Mouse (Mus musculus): ENCODE measurements around the gene Sirpa.

The Sirpa gene

DNA sequence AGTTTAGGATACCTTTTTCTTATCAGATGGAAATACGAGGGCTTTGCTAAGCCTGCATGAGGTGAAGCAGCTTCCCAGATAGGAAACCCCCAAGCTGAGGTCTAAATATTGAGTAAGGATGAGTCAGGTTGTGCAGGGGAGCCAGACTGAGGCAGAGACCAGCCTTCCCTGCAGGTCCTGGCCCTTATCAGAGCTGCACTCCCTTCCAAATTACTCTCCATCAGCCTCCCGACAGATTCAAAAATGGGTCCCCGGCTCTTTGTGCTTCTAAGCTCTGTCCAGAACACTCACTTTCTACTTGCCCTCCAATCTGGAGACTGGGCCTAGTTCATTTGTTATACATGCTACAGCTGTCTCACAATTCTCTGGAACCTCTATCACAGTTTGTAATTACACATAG is 41.3 kb downstream of the Sirpa start:
- DNase-seq (ENCODE audit: low spot score) = no peak

DNA sequence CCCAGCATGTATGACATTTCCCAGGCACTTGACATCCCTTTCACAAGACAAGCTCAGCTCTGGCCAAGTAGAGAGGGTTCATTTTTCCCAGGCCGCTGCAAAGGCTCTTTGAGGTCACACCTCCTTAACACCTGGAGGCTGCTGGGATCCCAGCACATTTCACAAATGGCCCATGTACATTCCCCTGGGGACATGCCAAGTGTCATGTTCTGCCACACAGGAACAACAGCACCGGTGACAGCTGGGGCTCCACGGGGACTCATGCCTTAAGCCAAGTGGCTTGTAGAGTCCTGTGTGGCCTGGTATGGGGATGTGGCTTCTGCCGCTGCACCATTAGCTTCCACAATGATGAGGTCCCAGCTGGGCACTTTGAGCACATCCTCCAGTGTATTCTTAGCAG is 60.0 kb downstream of the Sirpa start:
- no peak for DNase-seq (ENCODE audit: low spot score)

DNA sequence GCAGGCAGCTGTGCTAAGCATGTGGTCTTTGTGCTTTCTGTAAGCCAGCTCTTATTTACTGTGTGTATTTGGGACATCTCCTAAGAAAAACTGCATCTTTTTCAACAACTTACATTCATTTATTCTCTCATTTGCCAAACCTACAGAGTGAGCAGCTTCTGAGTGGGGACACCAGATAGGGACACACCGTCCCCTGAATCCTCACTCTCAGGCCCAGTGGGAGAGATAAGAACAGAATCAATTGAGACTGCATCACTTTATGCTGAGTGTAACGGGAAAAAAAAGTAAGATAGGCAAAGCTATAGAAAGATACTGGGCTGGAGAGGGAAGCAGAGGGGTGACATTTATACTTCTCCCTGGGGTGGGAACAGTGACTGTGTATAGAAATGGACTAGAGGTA is 61.0 kb downstream of the Sirpa start:
- DNase-seq (ENCODE audit: low spot score) = no peak

DNA sequence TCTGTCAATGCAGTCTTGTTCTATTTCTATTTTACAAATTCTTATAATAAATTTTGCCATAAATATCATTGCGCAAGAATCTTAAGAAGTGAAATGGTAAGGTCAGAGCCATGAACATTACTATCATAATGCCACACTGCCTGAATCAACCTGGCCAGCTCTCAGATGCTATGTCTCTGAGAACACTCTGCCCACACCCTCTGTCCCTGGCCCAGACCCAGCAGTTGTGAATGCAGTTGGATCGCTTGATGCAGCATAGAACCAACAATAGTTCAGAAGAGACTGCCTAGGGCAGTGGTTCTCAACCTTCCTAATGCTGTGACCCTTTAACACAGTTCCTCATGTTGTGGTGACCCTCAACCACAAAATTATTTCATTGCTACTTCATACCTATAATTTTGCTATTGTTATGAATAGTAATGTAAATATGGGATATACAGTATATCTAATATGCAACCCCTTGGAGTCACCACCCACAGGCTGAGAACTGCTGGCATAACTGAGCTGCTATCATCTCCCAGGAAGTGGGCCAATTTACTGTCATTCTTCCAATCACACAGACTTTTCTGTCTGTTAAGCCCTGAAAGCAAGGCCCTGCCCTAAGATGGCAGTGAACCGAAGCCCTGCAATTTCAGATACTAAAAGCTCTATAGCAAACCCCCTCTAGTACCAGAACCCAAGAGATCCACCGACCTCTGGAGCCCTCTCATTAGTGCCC is 61.8 kb downstream of the Sirpa start:
- DNase-seq (ENCODE audit: low spot score) = no peak

DNA sequence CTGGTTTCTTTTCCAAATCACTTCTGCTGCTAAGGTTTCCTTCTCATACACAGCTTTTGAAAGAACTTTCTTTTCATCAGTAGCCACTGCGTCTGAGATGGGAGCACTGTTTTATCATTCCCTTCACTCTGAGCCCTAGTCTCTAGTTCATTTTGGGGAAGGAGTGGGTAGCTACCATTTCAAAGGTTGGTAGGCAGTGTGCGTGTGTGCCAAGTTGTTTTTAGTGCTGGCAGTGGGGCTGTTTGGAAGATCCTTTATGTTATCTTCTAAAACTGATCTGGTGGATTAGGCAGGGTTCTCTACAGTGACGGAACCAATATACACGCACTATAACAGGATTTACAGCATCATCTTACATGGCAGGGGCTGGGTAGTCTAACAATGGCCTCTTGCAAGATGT is 62.4 kb downstream of the Sirpa start:
- no peak for DNase-seq (ENCODE audit: low spot score)

DNA sequence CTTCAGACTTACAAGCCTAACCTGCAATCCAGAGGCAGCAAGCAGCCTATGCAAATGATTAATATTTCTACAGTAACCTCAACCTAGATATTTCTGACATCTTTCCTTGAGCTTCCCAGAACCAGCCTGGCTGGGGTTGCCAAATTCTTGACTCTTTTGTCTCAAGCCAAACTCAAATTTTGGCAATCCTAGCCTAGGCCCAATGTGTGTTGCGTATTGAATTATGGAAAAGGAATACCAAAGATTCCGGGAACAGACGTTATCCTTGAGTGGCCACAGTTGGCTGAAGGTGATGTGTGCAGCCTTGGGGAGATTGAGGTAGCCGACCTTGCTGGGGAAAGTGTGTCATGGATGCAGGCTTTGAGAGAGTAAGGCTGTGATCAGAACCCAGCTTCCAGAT is 66.2 kb downstream of the Sirpa start:
- no peak for DNase-seq (ENCODE audit: low spot score)

DNA sequence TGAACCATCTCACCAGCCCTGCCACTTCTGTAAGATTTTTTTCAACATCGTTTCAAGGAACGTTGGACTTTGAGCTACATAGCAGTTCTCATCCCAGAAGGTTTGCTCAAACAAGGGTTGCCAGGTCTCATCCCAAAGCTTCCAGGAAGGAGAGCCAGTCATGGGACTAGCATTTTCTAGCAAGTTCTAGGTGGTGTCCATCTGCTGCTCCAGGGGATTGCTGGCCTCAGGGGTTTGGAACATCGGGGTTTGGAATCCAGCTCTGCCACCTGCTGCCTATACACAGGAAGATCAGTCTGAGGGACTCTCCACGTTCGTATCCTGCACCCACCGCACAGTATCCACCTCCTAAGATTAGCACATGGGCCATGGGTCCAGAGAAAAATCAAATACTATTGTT is 67.4 kb downstream of the Sirpa start:
- peak; percentile 11 for DNase-seq (ENCODE audit: low spot score)

DNA sequence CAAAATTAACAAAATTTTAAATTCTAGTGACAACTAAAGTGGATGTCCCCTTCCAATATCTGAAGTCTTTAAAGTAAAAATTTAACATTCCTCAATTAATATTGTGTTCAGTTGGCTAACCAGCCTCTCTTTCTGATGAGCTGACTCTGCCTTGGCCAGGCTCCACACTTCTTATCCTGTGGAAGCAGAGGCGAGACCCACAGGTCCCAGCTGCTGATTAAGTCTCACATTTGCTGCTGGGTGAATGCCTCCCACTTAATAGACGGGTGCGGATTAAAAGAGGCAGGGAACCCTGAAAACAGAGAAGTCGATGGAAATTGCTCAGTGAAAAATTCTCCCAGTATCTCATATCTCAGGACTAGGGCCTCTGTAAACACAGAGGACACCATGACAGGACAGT is 69.8 kb downstream of the Sirpa start:
- DNase-seq (ENCODE audit: low spot score) = no peak

DNA sequence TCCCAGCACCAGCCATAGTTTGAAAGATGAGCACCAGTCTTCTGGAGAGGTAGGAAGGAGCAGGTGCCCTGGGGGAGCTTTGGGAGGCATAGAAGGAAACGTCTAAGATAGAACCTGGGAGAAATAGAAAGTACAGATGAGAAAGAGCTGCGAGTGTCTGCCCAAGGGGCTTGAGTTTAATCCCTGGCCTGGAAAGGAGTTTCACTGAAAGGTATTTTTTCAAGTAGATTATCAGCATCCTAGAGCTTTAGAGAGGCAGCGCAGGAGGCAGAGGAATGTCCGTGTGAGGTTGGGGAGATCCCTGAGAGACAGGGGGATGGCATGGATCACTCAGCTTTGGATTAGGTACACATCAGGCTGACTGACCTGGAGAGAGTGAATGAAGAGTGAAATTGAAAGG is 79.3 kb downstream of the Sirpa start:
- no peak for DNase-seq (ENCODE audit: low spot score)

DNA sequence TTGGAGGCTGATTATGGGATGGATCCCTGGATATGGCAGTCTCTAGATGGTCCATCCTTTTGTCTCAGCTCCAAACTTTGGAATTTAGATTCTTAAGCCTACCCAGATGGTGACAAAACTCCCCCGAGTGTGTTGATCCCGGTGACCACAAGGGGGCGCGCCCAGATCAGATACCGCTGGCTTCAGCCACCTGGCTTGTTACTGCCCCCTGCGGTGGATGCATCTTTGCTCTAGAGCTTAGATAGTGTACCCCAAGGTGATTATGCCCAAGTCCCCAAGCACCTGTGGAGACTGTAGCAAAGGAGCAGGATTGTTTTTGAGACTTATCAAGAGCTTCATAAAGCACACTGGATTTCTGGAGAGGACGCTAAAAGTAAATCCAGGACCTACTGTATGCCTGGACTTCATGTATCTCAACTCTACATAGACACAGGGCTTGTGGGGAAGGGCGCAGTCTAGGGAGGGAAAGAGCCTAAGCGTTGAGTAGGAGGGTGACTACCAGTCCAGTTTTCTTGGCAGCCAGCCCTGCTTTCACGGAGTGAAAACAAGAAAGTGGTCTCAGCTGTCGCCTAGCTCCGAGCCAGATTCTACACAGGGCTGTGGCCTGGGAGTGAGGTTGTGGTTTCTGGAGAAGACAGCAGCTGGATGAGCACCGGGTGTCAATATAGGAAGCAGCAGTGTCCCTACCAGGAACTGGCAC is 82.5 kb downstream of the Sirpa start:
- DNase-seq (ENCODE audit: low spot score) = peak; percentile 87

DNA sequence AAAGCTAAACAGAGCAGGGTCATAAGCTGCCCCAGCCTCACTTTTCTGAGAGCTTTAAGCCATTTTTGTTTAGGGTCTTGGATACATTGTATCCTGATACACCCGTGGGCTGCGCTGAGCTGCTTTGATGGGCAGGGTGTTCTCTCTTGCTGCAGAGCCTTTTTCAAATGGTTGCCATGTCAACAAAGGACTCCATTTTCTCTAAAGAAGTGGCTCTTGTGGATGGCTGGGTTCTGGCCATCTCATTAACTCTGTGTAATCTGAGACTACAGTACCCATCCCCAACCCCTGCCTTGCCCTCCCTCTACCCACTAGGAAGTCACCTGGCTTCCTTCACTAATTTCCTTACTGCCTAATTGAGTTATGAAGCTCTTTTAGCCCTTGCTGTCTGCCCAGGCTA is 85.0 kb downstream of the Sirpa start:
- peak; percentile 50 for DNase-seq (ENCODE audit: low spot score)

DNA sequence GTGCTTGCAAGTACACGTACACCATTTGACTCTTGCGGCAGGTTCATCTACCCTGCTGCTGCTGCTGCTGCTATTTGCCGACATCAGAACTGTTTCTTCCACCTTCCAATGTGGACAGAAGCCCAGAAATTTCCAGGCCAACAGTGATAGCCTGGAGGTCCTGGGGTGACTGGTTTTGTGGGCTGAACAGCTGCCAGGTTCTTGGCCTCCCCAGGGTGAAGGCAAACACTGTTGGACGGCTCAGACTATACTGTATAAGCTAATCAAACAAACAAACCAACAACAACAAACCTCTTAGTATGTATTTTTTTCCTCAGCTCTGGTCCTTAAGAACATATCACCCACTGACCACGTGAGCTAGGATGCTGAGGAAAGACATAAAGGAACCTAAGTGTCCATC is 86.4 kb downstream of the Sirpa start:
- no peak for DNase-seq (ENCODE audit: low spot score)

DNA sequence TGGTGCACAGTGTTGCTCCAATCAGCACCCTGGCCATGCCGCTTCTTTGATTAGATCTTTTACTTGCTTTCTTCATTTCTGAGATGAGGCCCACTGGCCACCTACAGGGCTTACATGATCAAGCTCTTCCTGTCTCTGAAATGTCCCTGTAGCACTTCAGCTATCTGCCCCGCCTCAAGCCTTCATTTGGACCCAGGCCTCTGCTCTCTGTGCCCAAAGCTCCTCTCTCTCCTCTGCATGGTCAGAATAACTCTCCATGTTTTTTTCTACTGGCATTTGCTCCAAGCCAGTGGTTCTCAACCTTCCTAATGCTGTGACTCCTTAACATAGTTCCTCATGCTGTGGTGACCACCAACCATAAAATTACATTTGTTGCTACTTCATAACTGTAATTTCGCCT is 87.6 kb downstream of the Sirpa start:
- DNase-seq (ENCODE audit: low spot score) = no peak

All from embryo, embryonic 10.5 days (tissue).